Mouse (Mus musculus) E14TG2a.4 (cell line): Measurements from ENCODE around the gene Cldn3.

Experiments
- CTCF ChIP-seq: conservative IDR thresholded peaks from 2 replicates; pipeline ENCODE4 v1.5.1; 2014; ENCODE audit warnings: low read length
- NANOG ChIP-seq: IDR thresholded peaks from 2 replicates; pipeline ENCODE4 v1.6.1; 2014; ENCODE audit warnings: borderline replicate concordance, low read length, mixed read lengths

GRCm38 (mm10) chr5:134959114-134959513 lies 26.9 kb upstream of the Cldn3 start:
- TF ChIP-seq CTCF (no peak), NANOG (no peak)
